Mouse (Mus musculus) C2C12 (cell line): ENCODE measurements around the gene Abcg5. TPM values are rescaled to one million over a fixed set of nuclear protein-coding genes. Genes with fewer than 3 reads are reported as not detected.

ENCODE experiments used
- H3K27me3 ChIP-seq: one replicate; pipeline ENCODE4 v1.6.1; 2011; ENCODE audit not compliant: control insufficient read depth, insufficient read depth, insufficient read length
- H3K36me3 ChIP-seq: one replicate; pipeline ENCODE4 v1.6.1; 2011; ENCODE audit not compliant: control insufficient read depth, insufficient read depth
- H3K4me3 ChIP-seq: one replicate; pipeline ENCODE4 v1.5.1; 2011; ENCODE audit warnings: mild to moderate bottlenecking, control low read depth; ENCODE audit not compliant: poor library complexity, insufficient read depth, severe bottlenecking
- H3K79me2 ChIP-seq: one replicate; pipeline ENCODE4 v1.6.1; 2011; ENCODE audit not compliant: control insufficient read depth, insufficient read depth
- H3K79me3 ChIP-seq: one replicate; pipeline ENCODE4 v1.6.1; 2011; ENCODE audit warnings: low read depth, control low read depth
- H3ac ChIP-seq: one replicate; pipeline ENCODE3; 2011; ENCODE audit warnings: low read depth; ENCODE audit not compliant: control insufficient read depth, insufficient read length
- CEBPB ChIP-seq: IDR thresholded peaks from one replicate; pipeline ENCODE4 v1.6.1; 2011; ENCODE audit warnings: low read depth, mild to moderate bottlenecking, control low read depth, moderate library complexity
- CTCF ChIP-seq: IDR thresholded peaks from one replicate; pipeline ENCODE4 v1.5.1; 2011; ENCODE audit not compliant: control insufficient read depth, insufficient read depth, insufficient read length
- FOSL1 ChIP-seq: IDR thresholded peaks from one replicate; pipeline ENCODE4 v1.8.0; 2011; ENCODE audit warnings: mild to moderate bottlenecking, low read length; ENCODE audit not compliant: poor library complexity, insufficient read depth, severe bottlenecking
- MAX ChIP-seq: IDR thresholded peaks from one replicate; pipeline ENCODE4 v1.6.1; 2011; ENCODE audit warnings: mild to moderate bottlenecking, control low read depth
- MYOD1 ChIP-seq: IDR thresholded peaks from one replicate; pipeline ENCODE4 v1.6.1; 2011; ENCODE audit warnings: low read depth; ENCODE audit not compliant: control insufficient read depth, insufficient read length
- MYOG ChIP-seq: IDR thresholded peaks from one replicate; pipeline ENCODE4 v1.6.1; 2011; ENCODE audit not compliant: control insufficient read depth, insufficient read length; ENCODE audit errors: extremely low read depth
- USF1 ChIP-seq: IDR thresholded peaks from one replicate; pipeline ENCODE4 v1.6.1; 2011; ENCODE audit warnings: low read depth, mild to moderate bottlenecking, control low read depth, moderate library complexity
- polyA plus RNA-seq: library from polyadenylated mRNA; unstranded; fragments of >200 nt; fragmentation: generic; extraction: Trizol; gene quantifications from one replicate; pipeline ENCODE4 v1.2.1, GENCODE M21; 2012; ENCODE audit warnings: missing spikeins

The Abcg5 gene
- polyA plus RNA-seq, 1 experiment, result not detected

DNA sequence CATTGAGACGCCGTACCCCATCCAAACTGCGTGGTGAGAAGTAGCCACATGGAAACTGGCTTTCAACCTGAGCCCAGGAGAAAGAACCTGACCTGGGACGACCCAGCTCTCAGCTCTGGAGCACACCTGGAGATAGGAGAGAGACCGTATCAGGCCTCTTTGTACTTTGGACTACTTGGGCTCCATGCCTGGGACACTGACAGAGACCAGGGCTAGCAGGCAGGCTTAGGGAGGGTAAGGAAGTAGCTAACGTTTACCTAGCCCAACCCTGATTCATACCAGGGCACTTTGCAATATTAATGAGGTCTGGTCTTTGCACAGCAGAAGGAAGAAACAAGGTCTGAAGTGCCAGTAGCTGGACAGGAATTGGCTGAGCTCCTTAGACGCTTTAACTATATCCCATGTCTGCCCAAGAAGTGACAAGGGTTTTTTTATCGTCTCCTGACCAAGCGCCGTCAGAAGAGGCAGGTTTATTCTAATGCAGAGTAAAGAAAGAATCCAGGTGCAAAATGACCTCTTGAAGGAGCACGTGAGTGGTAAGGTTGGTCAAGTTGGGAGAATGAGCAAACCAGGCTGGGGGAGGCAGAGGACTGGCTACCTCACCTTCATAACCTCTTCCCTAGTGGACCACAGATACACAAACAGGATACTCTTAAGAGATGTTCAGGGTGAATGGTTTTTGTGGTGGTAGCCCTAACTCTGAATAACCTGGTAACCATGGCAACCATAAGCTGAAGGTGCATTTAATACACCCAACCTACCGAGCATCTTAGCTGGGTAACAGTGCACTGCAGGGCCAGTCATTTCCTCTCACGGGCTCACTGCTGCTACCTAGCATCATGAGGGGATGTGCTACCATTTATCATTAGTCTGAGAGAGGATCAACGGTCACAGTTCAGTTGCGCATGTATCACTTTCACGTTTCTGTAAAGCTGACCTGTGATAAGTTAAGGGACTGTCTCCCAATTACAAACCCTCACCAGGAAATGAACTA, 10.1 kb downstream of the Abcg5 start:
- TF ChIP-seq MYOD1 (no peak), FOSL1 (no peak), MAX (no peak), CEBPB (no peak), USF1 (no peak), MYOG (no peak), CTCF (no peak)

DNA sequence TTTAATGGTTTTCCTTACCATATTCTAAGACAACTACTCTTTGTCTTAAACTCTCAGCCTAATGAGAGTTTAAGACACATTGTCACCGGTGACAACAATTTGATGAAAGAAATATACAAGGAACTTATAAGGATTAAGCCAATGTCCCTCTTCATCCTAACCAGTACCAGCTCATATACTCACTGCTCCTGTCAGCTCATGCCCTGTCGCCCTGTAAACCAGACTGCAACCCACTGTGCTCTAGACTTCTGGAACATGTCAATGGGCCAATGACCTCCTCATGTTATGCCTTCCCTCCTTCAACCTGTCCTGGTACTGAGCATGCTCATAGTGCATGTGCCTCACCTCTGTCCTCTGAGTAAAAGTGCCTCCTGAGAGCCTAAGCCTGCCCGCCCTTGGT, 15.0 kb downstream of the Abcg5 start:
- Histone ChIP-seq H3K79me2 (no peaks in the 10 kb centered on the region), H3K4me3 (no peak overlapping the region), H3K36me3 (no peaks in the 10 kb centered on the region), H3K27me3 (peaks cover 21% of the 10 kb centered on the region), H3K79me3 (no peaks in the 10 kb centered on the region), H3ac (no peak overlapping the region)
- TF ChIP-seq FOSL1 (no peak), MAX (no peak), MYOD1 (no peak), CTCF (no peak), USF1 (no peak), CEBPB (no peak), MYOG (no peak)

More for the DNA sequence above, 10.1 kb downstream of the Abcg5 start:
- H3K36me3 ChIP-seq, result no peaks in the 10 kb centered on the region
- no peaks in the 10 kb centered on the region for H3K79me2 ChIP-seq
- H3K4me3 ChIP-seq, result no peak overlapping the region
- no peaks in the 10 kb centered on the region for H3K79me3 ChIP-seq
- no peak overlapping the region for H3ac ChIP-seq
- peaks cover 28% of the 10 kb centered on the region for H3K27me3 ChIP-seq

DNA sequence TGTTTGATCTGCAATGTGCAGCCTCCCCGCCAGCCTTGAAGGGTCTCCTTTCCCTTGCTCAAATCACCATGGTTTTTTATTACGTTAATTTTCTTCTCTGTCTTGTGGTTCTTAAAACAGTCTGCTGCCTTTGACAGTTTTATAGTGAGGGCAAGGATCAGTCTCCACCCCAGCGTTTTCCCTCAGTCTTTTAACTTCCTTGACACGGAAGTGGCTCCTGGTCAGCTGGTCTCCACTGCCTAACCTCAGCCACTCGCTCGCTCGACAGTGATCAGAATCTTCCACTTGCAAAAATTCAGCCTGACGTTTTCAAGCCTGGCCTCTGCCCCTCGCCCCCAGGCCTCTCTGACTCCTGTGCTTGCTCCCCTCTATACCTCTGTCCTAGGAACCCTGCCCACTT, 17.1 kb downstream of the Abcg5 start:
- H3K79me2 ChIP-seq, result no peaks in the 10 kb centered on the region
- H3K27me3 ChIP-seq, result peaks cover 10% of the 10 kb centered on the region
- H3ac ChIP-seq, result no peak overlapping the region
- no peaks in the 10 kb centered on the region for H3K36me3 ChIP-seq
- TF ChIP-seq CTCF (no peak), CEBPB (no peak), USF1 (no peak), MYOG (no peak), MAX (no peak), FOSL1 (no peak), MYOD1 (no peak)
- H3K4me3 ChIP-seq, result no peak overlapping the region
- no peaks in the 10 kb centered on the region for H3K79me3 ChIP-seq

DNA sequence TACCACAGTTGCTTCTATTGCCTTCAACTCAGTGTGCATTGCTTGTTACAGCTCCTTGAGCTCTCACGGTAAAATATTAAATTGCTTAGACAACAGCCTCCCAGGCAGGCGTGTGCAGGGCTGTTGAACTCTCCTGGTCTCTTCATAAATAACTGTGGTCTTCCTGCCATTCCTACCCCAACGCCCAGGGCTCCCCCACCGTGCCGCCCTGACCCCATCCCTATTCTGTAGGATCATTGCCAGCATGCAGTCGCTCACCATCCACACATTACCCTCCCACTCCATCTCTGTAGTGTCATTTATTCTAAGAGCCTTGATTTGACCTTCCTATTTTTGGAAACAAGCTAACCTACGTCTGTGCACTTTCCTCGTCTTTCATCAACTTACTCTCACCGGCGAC, 17.8 kb downstream of the Abcg5 start:
- Histone ChIP-seq H3ac (no peak overlapping the region), H3K4me3 (no peak overlapping the region), H3K79me3 (no peaks in the 10 kb centered on the region)

DNA sequence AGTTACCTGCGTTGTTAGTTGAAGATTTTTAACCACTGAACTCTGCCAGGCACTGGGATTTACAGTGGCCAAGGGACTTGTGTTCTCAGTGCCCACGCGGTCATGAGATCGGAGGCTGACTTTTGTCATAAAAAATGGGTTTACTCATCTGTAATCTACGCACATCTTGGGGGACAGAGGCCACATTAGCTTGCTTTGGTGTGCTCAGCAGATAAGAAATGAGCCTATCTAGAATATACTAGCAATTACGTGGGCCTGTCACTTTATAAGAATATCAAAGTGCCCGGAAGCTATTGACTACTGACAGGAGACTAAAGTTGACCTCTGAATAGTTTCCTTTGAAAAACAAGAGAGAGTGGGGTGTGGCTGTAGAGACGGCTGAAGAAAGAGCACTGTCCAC, 23.9 kb downstream of the Abcg5 start:
- Histone ChIP-seq H3K36me3 (no peaks in the 10 kb centered on the region), H3ac (no peak overlapping the region), H3K27me3 (no peaks in the 10 kb centered on the region), H3K4me3 (no peak overlapping the region), H3K79me3 (no peaks in the 10 kb centered on the region), H3K79me2 (no peaks in the 10 kb centered on the region)
- TF ChIP-seq USF1 (no peak), MYOD1 (no peak), MAX (no peak), CTCF (no peak), FOSL1 (no peak), MYOG (no peak), CEBPB (no peak)

More for the DNA sequence above, 17.8 kb downstream of the Abcg5 start:
- TF ChIP-seq MAX (no peak), CTCF (no peak), MYOD1 (no peak), CEBPB (no peak), FOSL1 (no peak), MYOG (no peak), USF1 (no peak)
- H3K79me2 ChIP-seq, result no peaks in the 10 kb centered on the region
- peaks cover 10% of the 10 kb centered on the region for H3K27me3 ChIP-seq
- H3K36me3 ChIP-seq, result no peaks in the 10 kb centered on the region
